Mouse (Mus musculus): ENCODE results near the gene Klk7. TPM values are rescaled to one million over a fixed set of nuclear protein-coding genes. Genes with fewer than 3 reads are reported as not detected.

Gene Klk7
- polyA plus RNA-seq, 1 experiment from 2014 or later = not detected

- no peak overlapping the region for H3K4me3 ChIP-seq (ENCODE audit: low read depth, low read length)
- 43% methylated on average over 5 of the region's 7 CpGs for WGBS
- ATAC-seq = no peak
These were observed 35.6 kb upstream of the Klk7 start for GRCm38 (mm10) chr7:43775311-43776057.

GRCm38 (mm10) chr7:43776506-43776905 is 34.6 kb upstream of the Klk7 start:
- Histone ChIP-seq H3K9ac (ENCODE audit: low read length) (no peak overlapping the region), H3K27me3 (replicated peaks; ENCODE audit: control insufficient read depth, insufficient read depth, low read length) (no peaks in the 10 kb centered on the region), H3K36me3 (ENCODE audit: control insufficient read depth, insufficient read depth, low read length) (no peaks in the 10 kb centered on the region), H3K27ac (ENCODE audit: low read depth, low read length) (no peak overlapping the region), H3K4me1 (ENCODE audit: control insufficient read depth, insufficient read depth, low read length) (no peaks in the 10 kb centered on the region), H3K4me2 (ENCODE audit: low read length) (no peak overlapping the region), H3K4me3 (ENCODE audit: low read depth, low read length) (no peak overlapping the region), H3K9me3 (replicated peaks; ENCODE audit: control insufficient read depth, low read length) (no peaks in the 10 kb centered on the region)
- no peak for ATAC-seq
- DNase-seq (ENCODE audit: low spot score) = no peak
- 81% methylated on average over 5 of the region's 5 CpGs for WGBS

More at GRCm38 (mm10) chr7:43775311-43776057, 35.6 kb upstream of the Klk7 start:
- H3K9me3 ChIP-seq (replicated peaks; ENCODE audit: control insufficient read depth, low read length) = no peaks in the 10 kb centered on the region
- H3K9ac ChIP-seq (ENCODE audit: low read length) = no peak overlapping the region
- no peak for DNase-seq (ENCODE audit: low spot score)
- no peaks in the 10 kb centered on the region for H3K36me3 ChIP-seq (ENCODE audit: control insufficient read depth, insufficient read depth, low read length)
- H3K4me1 ChIP-seq (ENCODE audit: control insufficient read depth, insufficient read depth, low read length) = no peaks in the 10 kb centered on the region
- no peak overlapping the region for H3K27ac ChIP-seq (ENCODE audit: low read depth, low read length)
- no peaks in the 10 kb centered on the region for H3K27me3 ChIP-seq (replicated peaks; ENCODE audit: control insufficient read depth, insufficient read depth, low read length)
- no peak overlapping the region for H3K4me2 ChIP-seq (ENCODE audit: low read length)

GRCm38 (mm10) chr7:43777423-43777822 is 33.7 kb upstream of the Klk7 start:
- no peak for DNase-seq (ENCODE audit: low spot score)
- no peaks in the 10 kb centered on the region for H3K4me1 ChIP-seq (ENCODE audit: control insufficient read depth, insufficient read depth, low read length)
- H3K27me3 ChIP-seq (replicated peaks; ENCODE audit: control insufficient read depth, insufficient read depth, low read length) = no peaks in the 10 kb centered on the region
- no peaks in the 10 kb centered on the region for H3K36me3 ChIP-seq (ENCODE audit: control insufficient read depth, insufficient read depth, low read length)
- no peak overlapping the region for H3K27ac ChIP-seq (ENCODE audit: low read depth, low read length)
- no peak overlapping the region for H3K4me3 ChIP-seq (ENCODE audit: low read depth, low read length)
- H3K4me2 ChIP-seq (ENCODE audit: low read length) = no peak overlapping the region
- no peak for ATAC-seq
- 89% methylated on average over 12 of the region's 12 CpGs for WGBS
- H3K9me3 ChIP-seq (replicated peaks; ENCODE audit: control insufficient read depth, low read length) = no peaks in the 10 kb centered on the region
- H3K9ac ChIP-seq (ENCODE audit: low read length) = no peak overlapping the region

- no peak for ATAC-seq
These were observed 32.7 kb upstream of the Klk7 start for GRCm38 (mm10) chr7:43778176-43778970.

GRCm38 (mm10) chr7:43780241-43780640 is 30.9 kb upstream of the Klk7 start:
- DNase-seq (ENCODE audit: low spot score) = no peak
- Histone ChIP-seq H3K9ac (ENCODE audit: low read length) (no peak overlapping the region), H3K27ac (ENCODE audit: low read depth, low read length) (no peak overlapping the region), H3K4me2 (ENCODE audit: low read length) (no peak overlapping the region), H3K36me3 (ENCODE audit: control insufficient read depth, insufficient read depth, low read length) (no peaks in the 10 kb centered on the region), H3K4me1 (ENCODE audit: control insufficient read depth, insufficient read depth, low read length) (no peaks in the 10 kb centered on the region), H3K27me3 (replicated peaks; ENCODE audit: control insufficient read depth, insufficient read depth, low read length) (no peaks in the 10 kb centered on the region), H3K4me3 (ENCODE audit: low read depth, low read length) (no peak overlapping the region), H3K9me3 (replicated peaks; ENCODE audit: control insufficient read depth, low read length) (no peaks in the 10 kb centered on the region)
- 69% methylated on average over 6 of the region's 6 CpGs for WGBS
- ATAC-seq = no peak

More at GRCm38 (mm10) chr7:43778176-43778970, 32.7 kb upstream of the Klk7 start:
- Histone ChIP-seq H3K4me2 (ENCODE audit: low read length) (no peak overlapping the region), H3K9me3 (replicated peaks; ENCODE audit: control insufficient read depth, low read length) (no peaks in the 10 kb centered on the region), H3K27me3 (replicated peaks; ENCODE audit: control insufficient read depth, insufficient read depth, low read length) (no peaks in the 10 kb centered on the region), H3K4me3 (ENCODE audit: low read depth, low read length) (no peak overlapping the region), H3K27ac (ENCODE audit: low read depth, low read length) (no peak overlapping the region), H3K9ac (ENCODE audit: low read length) (no peak overlapping the region), H3K36me3 (ENCODE audit: control insufficient read depth, insufficient read depth, low read length) (no peaks in the 10 kb centered on the region), H3K4me1 (ENCODE audit: control insufficient read depth, insufficient read depth, low read length) (no peaks in the 10 kb centered on the region)
- DNase-seq (ENCODE audit: low spot score) = no peak
- WGBS = 86% methylated on average over 10 of the region's 10 CpGs

- WGBS = 36% methylated on average over 5 of the region's 5 CpGs
- H3K9me3 ChIP-seq (replicated peaks; ENCODE audit: control insufficient read depth, low read length) = no peaks in the 10 kb centered on the region
- ATAC-seq (no peak), DNase-seq (ENCODE audit: low spot score) (no peak)
- no peaks in the 10 kb centered on the region for H3K4me1 ChIP-seq (ENCODE audit: control insufficient read depth, insufficient read depth, low read length)
- H3K27ac ChIP-seq (ENCODE audit: low read depth, low read length) = no peak within 1 kb of the TSS
- H3K27me3 ChIP-seq (replicated peaks; ENCODE audit: control insufficient read depth, insufficient read depth, low read length) = no peaks in the 10 kb centered on the region
- no peaks in the 10 kb centered on the region for H3K36me3 ChIP-seq (ENCODE audit: control insufficient read depth, insufficient read depth, low read length)
- H3K4me2 ChIP-seq (ENCODE audit: low read length) = no peak within 1 kb of the TSS
- no peak within 1 kb of the TSS for H3K4me3 ChIP-seq (ENCODE audit: low read depth, low read length)
- no peak within 1 kb of the TSS for H3K9ac ChIP-seq (ENCODE audit: low read length)
These were observed 30.3 kb upstream of the Klk7 start, which contains the start of gene Klk10 for GRCm38 (mm10) chr7:43780746-43781145. Gene Klk10 (plus strand): TSS chr7:43781035.

GRCm38 (mm10) chr7:43781541-43781940 is 29.6 kb upstream of the Klk7 start:
- H3K27me3 ChIP-seq (replicated peaks; ENCODE audit: control insufficient read depth, insufficient read depth, low read length) = no peaks in the 10 kb centered on the region
- H3K9ac ChIP-seq (ENCODE audit: low read length) = no peak overlapping the region
- H3K4me3 ChIP-seq (ENCODE audit: low read depth, low read length) = no peak overlapping the region
- no peak overlapping the region for H3K4me2 ChIP-seq (ENCODE audit: low read length)
- 92% methylated on average over 11 of the region's 11 CpGs for WGBS
- H3K27ac ChIP-seq (ENCODE audit: low read depth, low read length) = no peak overlapping the region
- ATAC-seq = no peak
- no peaks in the 10 kb centered on the region for H3K9me3 ChIP-seq (replicated peaks; ENCODE audit: control insufficient read depth, low read length)
- no peaks in the 10 kb centered on the region for H3K36me3 ChIP-seq (ENCODE audit: control insufficient read depth, insufficient read depth, low read length)
- H3K4me1 ChIP-seq (ENCODE audit: control insufficient read depth, insufficient read depth, low read length) = no peaks in the 10 kb centered on the region
- DNase-seq (ENCODE audit: low spot score) = no peak

GRCm38 (mm10) chr7:43782275-43783265 is 28.5 kb upstream of the Klk7 start:
- Histone ChIP-seq H3K4me2 (ENCODE audit: low read length) (peak overlapping the region; percentile 62), H3K9ac (ENCODE audit: low read length) (peak overlapping the region; percentile 53), H3K27me3 (replicated peaks; ENCODE audit: control insufficient read depth, insufficient read depth, low read length) (no peaks in the 10 kb centered on the region), H3K36me3 (ENCODE audit: control insufficient read depth, insufficient read depth, low read length) (no peaks in the 10 kb centered on the region), H3K4me3 (ENCODE audit: low read depth, low read length) (peak overlapping the region; percentile 20), H3K4me1 (ENCODE audit: control insufficient read depth, insufficient read depth, low read length) (no peaks in the 10 kb centered on the region), H3K27ac (ENCODE audit: low read depth, low read length) (no peak overlapping the region), H3K9me3 (replicated peaks; ENCODE audit: control insufficient read depth, low read length) (no peaks in the 10 kb centered on the region)
- peak; percentile 75 for ATAC-seq
- 8% methylated on average over 36 of the region's 36 CpGs for WGBS
- peak; percentile 75 for DNase-seq (ENCODE audit: low spot score)
